ENCODE assay signal across 16 mouse cellular contexts in genomic region chr2:79131743-79132517, GRCm38 (mm10).
A peak's percentile ranks its signal among the peaks of the same experiment; 100 is the strongest.
DNase-seq lines count a peak whose midpoint lies in the region; ATAC-seq and TF ChIP-seq lines count a peak whose summit lies in the region.
"Had no signal": no experiment of that assay in that cellular context is flagged by ENCODE, and none has a peak within 500 bp of the region (broad histone marks: within the 10 kb centered on the region; RNA-seq: fewer than 3 reads in every experiment).

No protein-coding gene starts in this region.

- WGBS in spleen, adult 2 months, result 46% methylated on average over 5 of the region's 5 CpGs
- 29% methylated on average over 5 of the region's 5 CpGs for WGBS in liver, embryonic 15.5 days (ENCODE audit: insufficient replicate concordance)

- no peak overlapping the region for H3K9ac ChIP-seq in liver, embryonic 15.5 days
- H3K9ac ChIP-seq: embryonic facial prominence, embryonic 15.5 days; hindbrain, embryonic 13.5 days; midbrain, embryonic 12.5 days; neural tube, embryonic 12.5 days had no signal

- H3K4me1 ChIP-seq in spleen, adult 2 months (ENCODE audit: control insufficient read depth, insufficient read depth, insufficient read length), result peaks cover 31% of the 10 kb centered on the region
- H3K4me1 ChIP-seq in liver, embryonic 15.5 days (replicated peaks), result peaks cover 54% of the 10 kb centered on the region
- H3K4me1 ChIP-seq: embryonic facial prominence, embryonic 15.5 days; hindbrain, embryonic 13.5 days; midbrain, embryonic 12.5 days; neural tube, embryonic 12.5 days had no signal

- DNase-seq in heart, adult 8-10 months (ENCODE audit: low spot score), result peak; percentile 6
- no peak for DNase-seq in heart, adult 11 months
- DNase-seq in spleen, adult 2 months (ENCODE audit: low read depth in 1 of 2, low spot score in 2 of 2), result peak in 1 of 2 experiments; percentile 71
- no peak for DNase-seq in spleen, postnatal 4 days (ENCODE audit: low spot score in 2 of 2)
- DNase-seq in splenic B cell, adult 2 months (ENCODE audit: low read depth, low spot score), result peak; percentile 82
- DNase-seq in right cerebral cortex, postnatal 4 days, result no peak
- DNase-seq in layer of hippocampus, postnatal 36 days, result no peak
- DNase-seq: cerebellum, postnatal 36 days; kidney, adult 18-20 months; thymus, adult 2 months had no signal

- TF ChIP-seq CTCF in spleen, adult 2 months (IDR thresholded peaks at IDR 0.05; ENCODE audit: extremely low read depth, insufficient read depth, insufficient read length, insufficient replicate concordance), result no peak

- peak overlapping the region; percentile 88 for H3K27ac ChIP-seq in spleen, adult 2 months (ENCODE audit: insufficient read depth, low read length)
- H3K27ac ChIP-seq in liver, embryonic 15.5 days (replicated peaks), result peak overlapping the region; percentile 81
- H3K27ac ChIP-seq: embryonic facial prominence, embryonic 15.5 days; hindbrain, embryonic 13.5 days; midbrain, embryonic 12.5 days; neural tube, embryonic 12.5 days had no signal

- no peaks in the 10 kb centered on the region for H3K36me3 ChIP-seq in spleen, adult 2 months (ENCODE audit: control insufficient read depth, insufficient read depth, low read length)
- H3K36me3 ChIP-seq in liver, embryonic 15.5 days (replicated peaks), result no peaks in the 10 kb centered on the region
- H3K36me3 ChIP-seq in splenic B cell, adult 2 months (ENCODE audit: control insufficient read depth, insufficient read depth, low read length, poor library complexity, severe bottlenecking), result no peaks in the 10 kb centered on the region
- H3K36me3 ChIP-seq: embryonic facial prominence, embryonic 15.5 days; hindbrain, embryonic 13.5 days; midbrain, embryonic 12.5 days; neural tube, embryonic 12.5 days had no signal

- no peak for TF ChIP-seq POLR2A in spleen, adult 2 months (IDR thresholded peaks at IDR 0.05; ENCODE audit: low read depth, low read length)

- peak overlapping the region; percentile 11 for H3K4me2 ChIP-seq in liver, embryonic 15.5 days
- H3K4me2 ChIP-seq: embryonic facial prominence, embryonic 15.5 days; hindbrain, embryonic 13.5 days; midbrain, embryonic 12.5 days; neural tube, embryonic 12.5 days had no signal

- H3K4me3 ChIP-seq in spleen, adult 2 months (ENCODE audit: extremely low read depth, insufficient read depth, insufficient read length), result no peak overlapping the region
- no peak overlapping the region for H3K4me3 ChIP-seq in liver, embryonic 15.5 days (replicated peaks)
- H3K4me3 ChIP-seq: embryonic facial prominence, embryonic 15.5 days; hindbrain, embryonic 13.5 days; midbrain, embryonic 12.5 days; neural tube, embryonic 12.5 days had no signal

- H3K9me3 ChIP-seq in liver, embryonic 15.5 days (replicated peaks), result no peaks in the 10 kb centered on the region
- H3K9me3 ChIP-seq: embryonic facial prominence, embryonic 15.5 days; hindbrain, embryonic 13.5 days; midbrain, embryonic 12.5 days; neural tube, embryonic 12.5 days had no signal

- no peaks in the 10 kb centered on the region for H3K27me3 ChIP-seq in spleen, adult 2 months (ENCODE audit: control insufficient read depth, insufficient read depth, low read length)
- no peaks in the 10 kb centered on the region for H3K27me3 ChIP-seq in liver, embryonic 15.5 days
- H3K27me3 ChIP-seq in splenic B cell, adult 2 months (ENCODE audit: control insufficient read depth, insufficient read depth, low read length, poor library complexity, severe bottlenecking), result no peaks in the 10 kb centered on the region
- H3K27me3 ChIP-seq: embryonic facial prominence, embryonic 15.5 days; hindbrain, embryonic 13.5 days; midbrain, embryonic 12.5 days; neural tube, embryonic 12.5 days had no signal

- peak; percentile 83 for ATAC-seq in liver, embryonic 15.5 days (ENCODE audit: insufficient read depth)
- ATAC-seq: activated CD4-positive, CD25-positive, alpha-beta regulatory T cell, adult 4 months had no signal

Comparison
In these comparisons a context has a peak if more than half of its experiments do, and no peak if none do; other contexts are left out.
1. DNase-seq: peak in heart, adult 8-10 months (single experiment) and splenic B cell, adult 2 months (single experiment); none in heart, adult 11 months (single experiment), spleen, postnatal 4 days (0 of 2), right cerebral cortex, postnatal 4 days (single experiment) and layer of hippocampus, postnatal 36 days (0 of 2).